Mouse (Mus musculus) cerebellum, adult 11-12 months (tissue): Measurements from ENCODE around the gene Ccdc22.

Experiments used
- DNase-seq: peaks from one replicate; pipeline ENCODE4 v3.0.0; 2022

Gene Ccdc22

GRCm38 (mm10) chrX:7573176-7574086 is 31.9 kb downstream of the Ccdc22 start, which contains the start of gene Foxp3:
Foxp3 (plus strand) TSS chrX:7573644.
- peak; percentile 66 for DNase-seq

GRCm38 (mm10) chrX:7572466-7572865 is 32.9 kb downstream of the Ccdc22 start:
- DNase-seq = no peak

GRCm38 (mm10) chrX:7571565-7572136 is 33.7 kb downstream of the Ccdc22 start:
- DNase-seq = no peak

GRCm38 (mm10) chrX:7570481-7571175 is 34.7 kb downstream of the Ccdc22 start:
- DNase-seq = no peak

GRCm38 (mm10) chrX:7567491-7567890 is 37.8 kb downstream of the Ccdc22 start:
- DNase-seq = no peak

GRCm38 (mm10) chrX:7566352-7566751 is 39.0 kb downstream of the Ccdc22 start:
- DNase-seq = no peak

- DNase-seq = no peak
Measured at GRCm38 (mm10) chrX:7563076-7563475, 42.2 kb downstream of the Ccdc22 start.

- DNase-seq = no peak
Measured at GRCm38 (mm10) chrX:7553474-7553873, 51.8 kb downstream of the Ccdc22 start.
